Mouse (Mus musculus) lung, adult 2 months (tissue): ENCODE data around the gene Gss.

Source experiments
- CTCF ChIP-seq: fragments of 200-500 bp; IDR thresholded peaks from 2 replicates; pipeline ENCODE4 v1.5.1; 2011; ENCODE audit warnings: mild to moderate bottlenecking, low read length, control low read depth; ENCODE audit not compliant: insufficient read depth
- POLR2A ChIP-seq: fragments of 200-500 bp; IDR thresholded peaks from 2 replicates; pipeline ENCODE4 v1.6.1; 2011; ENCODE audit warnings: low read depth, mild to moderate bottlenecking, control low read depth, low read length, borderline replicate concordance; ENCODE audit errors: extremely low read depth

GRCm38 (mm10) chr2:155554426-155554985 is 38.1 kb downstream of the Gss start:
- no peak for TF ChIP-seq POLR2A
- no peak for TF ChIP-seq CTCF
